Mouse (Mus musculus) liver, embryonic 12.5 days (tissue): ENCODE measurements around the gene Nubp1. TPM values are rescaled to one million over a fixed set of nuclear protein-coding genes. Genes with fewer than 3 reads are reported as not detected.

Experiments used
- ATAC-seq: fragments of 200-750 bp; cut with Nextera tagmentation; 2 replicates; pipeline ENCODE4 v1.8.0; 2017; ENCODE audit warnings: moderate number of reproducible peaks, mild to moderate bottlenecking, moderate library complexity
- H3K27ac ChIP-seq: fragments of 300-500 bp; sonication (generic); 2 replicates; pipeline ENCODE4 v1.5.1; 2016; ENCODE audit warnings: mild to moderate bottlenecking
- H3K27me3 ChIP-seq: fragments of 300-500 bp; sonication (generic); replicated peaks from 2 replicates; pipeline ENCODE4 v1.6.1; 2016; ENCODE audit warnings: mild to moderate bottlenecking, moderate library complexity
- H3K36me3 ChIP-seq: fragments of 300-500 bp; sonication (generic); 2 replicates; pipeline ENCODE4 v1.6.1; 2016; ENCODE audit warnings: mild to moderate bottlenecking, moderate library complexity
- H3K4me1 ChIP-seq: fragments of 300-500 bp; sonication (generic); 2 replicates; pipeline ENCODE4 v1.6.1; 2016
- H3K4me2 ChIP-seq: fragments of 300-500 bp; sonication (generic); 2 replicates; pipeline ENCODE4 v1.6.1; 2016; ENCODE audit warnings: mild to moderate bottlenecking, moderate library complexity
- H3K4me3 ChIP-seq: fragments of 300-500 bp; sonication (generic); 2 replicates; pipeline ENCODE4 v1.5.1; 2016; ENCODE audit warnings: mild to moderate bottlenecking, moderate library complexity
- H3K9ac ChIP-seq: fragments of 300-500 bp; sonication (generic); 2 replicates; pipeline ENCODE4 v1.6.1; 2016; ENCODE audit warnings: mild to moderate bottlenecking, moderate library complexity
- H3K9me3 ChIP-seq: fragments of 300-500 bp; sonication (generic); replicated peaks from 2 replicates; pipeline ENCODE4 v1.6.1; 2016; ENCODE audit warnings: mild to moderate bottlenecking, moderate library complexity
- WGBS: fragments of 180-500 bp; shearing (Covaris S2); methylation state at CpG from one replicate; pipeline ENCODE4 v1.1.7; 2016; ENCODE audit not compliant: insufficient replicate concordance; 5-methylcytosine and 5-hydroxymethylcytosine counted together
- polyA plus RNA-seq: library from polyadenylated mRNA; unstranded; fragments of >200 nt; fragmentation: Nextera tagmentation; extraction: Ambion mirVana; gene quantifications from 2 replicates; pipeline ENCODE4 v1.2.1, GENCODE M21; 2016

Gene Nubp1
- polyA plus RNA-seq, 1 experiment from 2014 or later = 49.4 TPM

DNA sequence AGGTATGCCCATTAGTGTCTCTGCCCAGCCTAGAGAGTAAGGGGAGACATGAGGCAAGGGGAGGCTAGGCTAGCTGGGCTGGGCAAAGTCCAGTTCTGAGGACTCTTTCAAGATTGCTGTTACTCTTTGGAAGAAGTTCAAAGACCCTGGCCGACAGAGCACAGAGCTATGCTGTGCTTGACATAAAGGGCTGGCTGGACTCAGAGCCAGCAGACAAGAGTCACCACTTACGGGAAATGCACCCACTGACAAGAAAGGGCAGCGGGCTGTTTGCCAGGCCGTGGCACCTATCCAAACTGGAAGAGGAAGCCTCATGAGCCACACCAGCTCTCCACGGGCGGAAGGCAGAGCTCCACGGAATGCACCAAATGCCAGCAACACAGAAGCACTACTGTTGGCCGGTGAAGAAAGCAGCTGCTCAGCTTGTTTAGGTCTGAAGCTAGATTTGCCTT lies 40.7 kb downstream of the Nubp1 start:
- 64% methylated on average over 8 of the region's 8 CpGs for WGBS
- no peaks in the 10 kb centered on the region for H3K27me3 ChIP-seq
- no peaks in the 10 kb centered on the region for H3K9me3 ChIP-seq
- no peak overlapping the region for H3K9ac ChIP-seq
- no peak overlapping the region for H3K4me3 ChIP-seq
- no peak overlapping the region for H3K4me2 ChIP-seq
- ATAC-seq = no peak
- no peak overlapping the region for H3K27ac ChIP-seq
- H3K4me1 ChIP-seq = no peaks in the 10 kb centered on the region
- H3K36me3 ChIP-seq = no peaks in the 10 kb centered on the region

DNA sequence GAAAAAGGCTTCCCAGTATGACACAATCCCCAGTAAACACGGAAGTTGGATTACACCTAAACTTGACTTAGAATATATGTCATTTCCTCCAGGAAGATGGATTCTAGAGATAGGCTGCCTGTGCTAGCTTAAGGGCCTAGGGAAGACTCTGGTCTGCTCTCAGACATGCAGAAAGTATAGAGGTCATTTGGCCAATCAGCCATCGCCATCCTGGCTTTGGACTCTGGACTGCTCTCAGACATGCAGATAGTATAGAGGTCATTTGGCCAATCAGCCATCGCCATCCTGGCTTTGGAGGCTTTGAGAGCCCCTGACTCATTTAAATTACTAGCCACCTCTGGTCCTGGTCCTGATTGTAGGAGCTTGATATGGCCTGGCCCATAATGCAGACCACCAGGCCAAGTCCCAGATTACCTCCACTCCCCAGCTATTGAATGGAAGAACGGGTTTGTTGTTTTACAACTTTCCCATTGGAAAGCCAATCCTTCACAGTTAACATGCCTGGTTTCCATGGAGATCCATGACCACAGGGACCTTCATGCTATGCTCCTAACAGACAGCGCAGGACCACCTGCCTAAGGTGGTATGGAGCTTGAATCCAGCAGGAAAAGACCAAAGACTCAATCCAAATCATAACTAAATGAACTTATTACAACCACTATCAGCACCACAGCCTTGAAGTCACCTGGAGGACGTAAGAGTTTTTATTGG lies 42.3 kb downstream of the Nubp1 start:
- no peaks in the 10 kb centered on the region for H3K4me1 ChIP-seq
- no peaks in the 10 kb centered on the region for H3K36me3 ChIP-seq
- ATAC-seq = no peak
- no peak overlapping the region for H3K9ac ChIP-seq
- 62% methylated on average over 6 of the region's 6 CpGs for WGBS
- H3K27me3 ChIP-seq = no peaks in the 10 kb centered on the region
- no peak overlapping the region for H3K4me2 ChIP-seq
- H3K27ac ChIP-seq = no peak overlapping the region
- no peak overlapping the region for H3K4me3 ChIP-seq
- H3K9me3 ChIP-seq = no peaks in the 10 kb centered on the region

DNA sequence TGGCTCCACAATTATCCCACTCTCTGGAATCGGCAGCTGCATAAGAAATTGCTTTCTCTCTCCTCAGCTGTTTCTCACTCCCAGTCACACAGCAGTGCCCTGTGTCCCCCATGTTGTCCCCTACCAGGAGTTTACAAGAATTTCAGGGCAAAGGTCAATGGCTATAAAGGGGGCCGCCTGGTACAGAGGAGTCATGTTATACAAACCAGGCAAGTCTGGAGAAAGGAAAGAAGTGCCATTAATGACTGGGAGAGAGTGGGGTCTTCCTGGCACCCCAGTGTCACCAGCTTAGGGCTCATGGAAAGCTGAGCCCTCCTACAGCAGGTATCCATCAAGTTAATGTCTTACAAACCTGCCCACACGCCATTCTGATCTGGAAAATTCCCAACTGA lies 42.8 kb downstream of the Nubp1 start:
- no peak overlapping the region for H3K27ac ChIP-seq
- WGBS = 43% methylated on average over 3 of the region's 3 CpGs
- ATAC-seq = no peak
- H3K9me3 ChIP-seq = no peaks in the 10 kb centered on the region
- H3K4me1 ChIP-seq = no peaks in the 10 kb centered on the region
- H3K4me3 ChIP-seq = no peak overlapping the region
- no peak overlapping the region for H3K4me2 ChIP-seq
- H3K27me3 ChIP-seq = no peaks in the 10 kb centered on the region
- no peak overlapping the region for H3K9ac ChIP-seq
- no peaks in the 10 kb centered on the region for H3K36me3 ChIP-seq

DNA sequence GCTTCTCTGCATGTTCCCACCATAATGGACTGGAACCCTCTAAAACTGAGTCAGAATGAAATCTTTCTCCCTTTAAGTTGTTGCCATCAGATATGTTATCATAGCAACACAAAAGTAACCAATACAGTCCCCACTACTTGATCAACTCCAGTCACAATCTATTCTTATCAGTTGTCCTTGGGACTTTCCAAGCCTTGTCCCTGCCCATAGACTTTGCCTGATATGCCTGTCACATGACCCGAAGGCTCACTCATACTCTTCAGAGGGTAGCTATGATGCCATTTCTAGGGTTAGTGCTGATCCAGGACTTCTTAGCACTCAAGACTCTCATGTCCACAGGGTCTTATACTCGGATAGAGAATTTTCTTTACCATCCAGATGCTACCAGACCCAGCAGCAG lies 48.4 kb downstream of the Nubp1 start:
- H3K27ac ChIP-seq = no peak overlapping the region
- no peak for ATAC-seq
- H3K9ac ChIP-seq = no peak overlapping the region
- no peaks in the 10 kb centered on the region for H3K9me3 ChIP-seq
- H3K4me2 ChIP-seq = no peak overlapping the region
- no peak overlapping the region for H3K4me3 ChIP-seq
- 41% methylated on average over 2 of the region's 2 CpGs for WGBS
- H3K27me3 ChIP-seq = no peaks in the 10 kb centered on the region
- H3K4me1 ChIP-seq = no peaks in the 10 kb centered on the region
- no peaks in the 10 kb centered on the region for H3K36me3 ChIP-seq

DNA sequence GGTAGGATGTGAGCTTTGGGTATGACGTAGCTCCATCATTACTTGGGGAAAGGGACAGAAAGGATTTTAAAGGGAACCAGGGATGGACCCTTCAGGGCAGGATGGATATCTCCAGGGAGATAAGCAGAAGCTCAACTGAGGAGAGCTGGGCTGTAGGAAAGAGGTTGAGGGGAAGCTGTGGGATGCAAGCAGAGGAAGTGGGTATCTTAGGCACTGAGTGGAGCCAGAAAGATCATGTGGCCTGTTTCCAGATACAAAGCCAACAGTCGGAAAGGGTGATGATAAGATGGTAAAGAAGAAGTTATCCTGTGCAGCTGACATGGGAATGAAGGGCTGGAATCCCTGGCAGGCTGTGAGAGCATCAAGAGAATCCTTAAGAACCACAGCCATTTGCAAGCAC lies 49.4 kb downstream of the Nubp1 start:
- Histone ChIP-seq H3K27me3 (no peaks in the 10 kb centered on the region), H3K27ac (no peak overlapping the region), H3K4me3 (no peak overlapping the region), H3K36me3 (no peaks in the 10 kb centered on the region), H3K9me3 (no peaks in the 10 kb centered on the region), H3K9ac (no peak overlapping the region), H3K4me1 (no peaks in the 10 kb centered on the region), H3K4me2 (no peak overlapping the region)
- no peak for ATAC-seq
- 26% methylated on average over 2 of the region's 2 CpGs for WGBS

DNA sequence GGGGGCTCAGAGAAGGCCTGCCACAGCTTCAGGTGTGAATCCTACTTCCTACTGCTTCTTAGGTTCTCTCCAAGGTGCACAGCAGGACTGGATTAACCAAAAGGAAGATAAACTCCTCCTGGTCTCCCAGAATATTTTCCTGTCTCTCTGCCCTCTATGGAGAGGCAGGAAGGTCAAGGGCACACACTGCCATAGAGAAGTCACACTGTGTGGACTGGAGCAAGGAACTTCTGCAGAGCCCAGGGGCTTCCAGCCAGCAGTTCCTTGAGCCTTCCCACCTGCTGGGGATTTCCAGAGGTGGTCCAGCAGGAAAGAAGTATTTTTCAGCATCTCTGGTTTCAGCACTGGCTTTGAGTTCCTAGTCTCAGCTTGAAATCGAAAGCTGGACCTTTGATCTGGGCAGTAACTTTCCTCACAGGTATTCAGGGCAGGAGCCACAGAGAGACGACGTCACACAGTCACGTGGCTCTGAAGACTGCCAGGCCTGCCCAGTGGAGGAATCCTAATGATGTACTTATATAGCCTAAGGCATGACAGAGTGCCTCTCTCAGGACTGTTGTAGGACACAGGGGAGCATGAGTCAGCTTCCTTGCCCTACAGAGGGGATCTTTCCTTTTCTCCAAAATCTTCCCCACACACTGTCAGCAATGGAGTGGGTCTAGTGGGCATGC lies 53.4 kb downstream of the Nubp1 start:
- Histone ChIP-seq H3K27ac (no peak overlapping the region), H3K4me3 (no peak overlapping the region), H3K36me3 (no peaks in the 10 kb centered on the region), H3K9ac (no peak overlapping the region), H3K4me2 (no peak overlapping the region), H3K27me3 (no peaks in the 10 kb centered on the region), H3K4me1 (no peaks in the 10 kb centered on the region), H3K9me3 (no peaks in the 10 kb centered on the region)
- ATAC-seq = no peak
- 23% methylated on average over 4 of the region's 4 CpGs for WGBS

DNA sequence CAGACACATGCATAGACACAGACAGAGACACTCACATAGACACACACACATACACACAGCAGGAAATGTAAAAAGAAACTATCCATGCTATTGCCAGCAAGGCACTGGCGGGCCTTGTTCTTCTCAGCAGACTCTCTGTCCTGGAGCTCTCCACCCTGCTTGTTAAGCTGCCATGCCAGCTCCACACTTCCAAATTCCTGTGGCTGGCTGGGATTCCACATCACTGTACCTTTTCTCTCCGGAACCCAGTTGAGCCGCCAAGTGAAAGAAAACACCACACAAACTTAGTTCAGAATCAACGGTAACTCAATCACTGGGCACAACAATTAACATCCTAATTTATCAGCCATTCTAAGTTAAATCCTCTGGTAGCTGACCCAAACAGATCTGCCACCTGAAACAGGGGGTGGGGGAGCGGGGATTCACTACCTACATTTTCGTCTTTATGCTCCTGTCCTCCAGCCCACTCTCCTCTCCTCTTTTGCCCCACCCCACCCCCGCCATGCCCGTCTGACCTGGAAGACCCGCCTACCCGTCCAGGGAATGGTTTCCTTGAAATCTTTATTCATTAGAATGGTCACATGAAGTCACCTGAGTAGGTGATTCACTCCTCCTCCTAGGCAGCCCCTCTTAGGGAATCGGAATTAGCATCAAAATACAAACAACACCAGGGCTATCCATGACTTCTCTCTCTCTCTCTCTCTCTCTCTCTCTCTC lies 55.8 kb downstream of the Nubp1 start:
- WGBS = 34% methylated on average over 11 of the region's 11 CpGs
- Histone ChIP-seq H3K4me1 (no peaks in the 10 kb centered on the region), H3K27me3 (no peaks in the 10 kb centered on the region), H3K27ac (no peak overlapping the region), H3K4me2 (no peak overlapping the region), H3K9me3 (no peaks in the 10 kb centered on the region), H3K9ac (no peak overlapping the region), H3K36me3 (no peaks in the 10 kb centered on the region), H3K4me3 (no peak overlapping the region)
- ATAC-seq = no peak

DNA sequence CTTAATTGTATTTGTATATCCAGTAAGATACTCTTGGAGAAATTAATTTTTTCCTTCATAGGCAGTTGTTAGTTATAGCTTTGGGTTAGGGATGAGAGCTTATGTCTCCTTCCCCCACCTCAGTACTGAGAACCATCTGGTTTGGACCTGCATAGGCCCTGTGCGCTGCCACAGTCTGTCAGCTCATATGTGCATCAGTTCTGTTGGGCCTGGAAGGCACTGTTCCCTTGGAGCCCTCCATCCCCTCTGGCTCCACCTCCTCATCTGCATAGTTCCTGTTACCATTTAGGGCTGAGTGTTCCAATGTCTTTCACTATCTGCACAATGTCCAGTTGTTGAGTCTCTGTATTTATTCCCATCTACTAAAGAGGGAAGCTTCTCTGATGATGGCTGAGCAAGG lies 56.5 kb downstream of the Nubp1 start:
- Histone ChIP-seq H3K9ac (no peak overlapping the region), H3K4me3 (no peak overlapping the region), H3K27ac (no peak overlapping the region), H3K9me3 (no peaks in the 10 kb centered on the region), H3K27me3 (no peaks in the 10 kb centered on the region), H3K4me2 (no peak overlapping the region), H3K4me1 (no peaks in the 10 kb centered on the region), H3K36me3 (no peaks in the 10 kb centered on the region)
- ATAC-seq = no peak
- 70% methylated on average over 1 of the region's 1 CpGs for whole genome bisulfite sequencing

DNA sequence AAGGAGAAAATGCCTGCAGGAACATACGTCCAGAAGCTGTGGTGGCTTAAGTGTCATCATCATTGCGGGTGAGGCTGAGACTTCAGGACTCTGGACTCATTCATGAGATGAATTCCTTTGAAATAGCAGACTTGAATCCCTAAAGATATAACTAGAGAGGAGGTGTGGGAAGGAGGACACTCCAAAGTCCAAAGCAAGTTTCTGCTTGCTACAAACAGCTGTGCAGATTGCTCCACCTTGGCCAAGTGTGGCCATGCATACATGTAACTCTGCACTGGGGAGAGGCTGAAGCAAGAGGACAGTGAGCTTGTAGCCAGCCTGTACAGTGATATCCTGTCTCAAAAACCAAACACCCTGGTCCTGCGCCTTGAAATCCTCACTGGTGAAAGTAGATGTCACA lies 60.2 kb downstream of the Nubp1 start:
- no peaks in the 10 kb centered on the region for H3K27me3 ChIP-seq
- H3K36me3 ChIP-seq = no peaks in the 10 kb centered on the region
- no peak overlapping the region for H3K4me2 ChIP-seq
- no peak for ATAC-seq
- H3K9me3 ChIP-seq = no peaks in the 10 kb centered on the region
- H3K4me3 ChIP-seq = no peak overlapping the region
- H3K27ac ChIP-seq = no peak overlapping the region
- no peaks in the 10 kb centered on the region for H3K4me1 ChIP-seq
- H3K9ac ChIP-seq = no peak overlapping the region
- 76% methylated on average over 3 of the region's 3 CpGs for WGBS

Other genes with a start within 250 kb of the Nubp1 start
- gene Rpl39l, start 241.7 kb upstream of the Nubp1 start, polyA plus RNA-seq = 0.96 and 1.2 TPM in 2 replicates
- 0.32 and 0.35 TPM in 2 replicates for gene Atf7ip2, start 219.2 kb upstream of the Nubp1 start, polyA plus RNA-seq
- gene Emp2, start 98.0 kb upstream of the Nubp1 start, polyA plus RNA-seq = 5.4 and 5.7 TPM in 2 replicates
- gene Tekt5, start 16.5 kb upstream of the Nubp1 start, polyA plus RNA-seq = 0.08 TPM in 1 of 2 replicates, not detected in the other
- 1.7 and 1.8 TPM in 2 replicates for gene Tvp23a, start 35.4 kb downstream of the Nubp1 start, polyA plus RNA-seq
- gene Ciita, start 68.1 kb downstream of the Nubp1 start, polyA plus RNA-seq = 0.13 TPM in 1 of 2 replicates, not detected in the other
- 7.6 and 7.8 TPM in 2 replicates for gene Dexi, start 131.1 kb downstream of the Nubp1 start, polyA plus RNA-seq
- gene Clec16a, start 133.4 kb downstream of the Nubp1 start, polyA plus RNA-seq = 15.7 and 17.3 TPM in 2 replicates